Mouse (Mus musculus) neural tube, embryonic 12.5 days (tissue): ENCODE data around the gene Ppfia4. TPM values are rescaled to one million over a fixed set of nuclear protein-coding genes. Genes with fewer than 3 reads are reported as not detected.

Source experiments
- ATAC-seq: fragments of 200-750 bp; cut with Nextera tagmentation; 2 replicates; pipeline ENCODE4 v1.8.0; 2017; ENCODE audit warnings: low read depth, mild to moderate bottlenecking, moderate TSS enrichment, moderate library complexity; ENCODE audit not compliant: low FRiP score
- H3K27ac ChIP-seq: fragments of 300-500 bp; sonication (generic); 2 replicates; pipeline ENCODE4 v1.5.1; 2016
- H3K27me3 ChIP-seq: fragments of 300-500 bp; sonication (generic); replicated peaks from 2 replicates; pipeline ENCODE4 v1.6.1; 2016; ENCODE audit warnings: mild to moderate bottlenecking
- H3K36me3 ChIP-seq: fragments of 300-500 bp; sonication (generic); 2 replicates; pipeline ENCODE4 v1.6.1; 2016; ENCODE audit warnings: mild to moderate bottlenecking
- H3K4me1 ChIP-seq: fragments of 300-500 bp; sonication (generic); 2 replicates; pipeline ENCODE4 v1.6.1; 2016
- H3K4me2 ChIP-seq: fragments of 300-500 bp; sonication (generic); replicated peaks from 2 replicates; pipeline ENCODE4 v1.6.1; 2016; ENCODE audit warnings: mild to moderate bottlenecking
- H3K4me3 ChIP-seq: fragments of 300-500 bp; sonication (generic); 2 replicates; pipeline ENCODE4 v1.5.1; 2016
- H3K9ac ChIP-seq: fragments of 300-500 bp; sonication (generic); 2 replicates; pipeline ENCODE4 v1.6.1; 2016; ENCODE audit warnings: mild to moderate bottlenecking
- H3K9me3 ChIP-seq: fragments of 300-500 bp; sonication (generic); 2 replicates; pipeline ENCODE4 v1.6.1; 2016; ENCODE audit warnings: mild to moderate bottlenecking
- WGBS: fragments of 180-500 bp; shearing (Covaris S2); methylation state at CpG from one replicate; pipeline ENCODE4 v1.1.7; 2016; 5-methylcytosine and 5-hydroxymethylcytosine counted together
- polyA plus RNA-seq: library from polyadenylated mRNA; unstranded; fragments of >200 nt; fragmentation: Nextera tagmentation; extraction: Ambion mirVana; gene quantifications from 2 replicates; pipeline ENCODE4 v1.2.1, GENCODE M21; 2016

Ppfia4 gene
- polyA plus RNA-seq, 1 experiment from 2014 or later = 8.6 TPM

DNA sequence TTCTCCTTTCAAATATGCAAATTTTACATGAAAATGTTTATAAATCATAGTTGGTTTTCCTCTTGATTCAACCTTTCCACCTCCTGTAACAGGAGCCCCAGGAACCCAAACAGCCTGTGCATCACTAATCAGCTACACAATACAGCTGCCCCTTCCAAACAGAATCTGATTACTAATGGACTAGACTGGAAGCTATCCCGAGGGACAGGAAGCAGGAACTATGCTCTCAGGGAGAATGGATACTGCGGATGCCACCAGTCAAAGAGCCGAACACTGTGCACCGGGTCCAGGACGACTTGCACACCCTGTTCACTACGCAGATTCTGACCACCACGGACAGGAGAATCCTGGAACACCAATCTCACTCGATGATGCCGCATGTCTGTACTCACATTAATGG, 15.1 kb upstream of the Ppfia4 start:
- H3K36me3 ChIP-seq = peaks cover 55% of the 10 kb centered on the region
- no peaks in the 10 kb centered on the region for H3K9me3 ChIP-seq
- H3K27ac ChIP-seq = no peak overlapping the region
- no peak for ATAC-seq
- no peaks in the 10 kb centered on the region for H3K27me3 ChIP-seq
- 83% methylated on average over 9 of the region's 9 CpGs for WGBS
- H3K9ac ChIP-seq = no peak overlapping the region
- H3K4me2 ChIP-seq = no peak overlapping the region
- no peak overlapping the region for H3K4me3 ChIP-seq
- H3K4me1 ChIP-seq = peaks cover 10% of the 10 kb centered on the region

DNA sequence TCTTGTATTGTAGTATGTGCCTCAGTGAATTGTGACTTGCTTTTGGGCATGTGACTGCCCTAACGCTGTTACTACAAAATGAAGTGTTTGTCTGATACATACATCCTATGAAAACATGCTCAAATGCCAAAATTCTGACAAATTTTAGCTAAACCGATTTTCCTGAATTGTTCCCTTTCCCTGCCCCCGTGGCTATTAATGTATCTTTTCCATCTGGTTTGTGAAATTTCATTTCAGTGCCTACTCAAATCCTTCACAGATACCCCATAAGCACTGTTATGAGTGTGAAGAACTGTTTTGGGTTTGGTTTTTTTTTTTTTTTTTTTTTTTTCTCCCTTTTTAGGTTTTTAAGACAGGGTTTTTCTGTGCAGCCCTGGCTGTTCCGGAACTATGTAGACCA, 12.3 kb upstream of the Ppfia4 start:
- H3K4me1 ChIP-seq = peaks cover 14% of the 10 kb centered on the region
- H3K36me3 ChIP-seq = peaks cover 28% of the 10 kb centered on the region
- H3K4me2 ChIP-seq = peak overlapping the region; percentile 83
- no peaks in the 10 kb centered on the region for H3K9me3 ChIP-seq
- no peaks in the 10 kb centered on the region for H3K27me3 ChIP-seq
- no peak overlapping the region for H3K27ac ChIP-seq
- 74% methylated on average over 4 of the region's 4 CpGs for WGBS
- no peak overlapping the region for H3K9ac ChIP-seq
- ATAC-seq = no peak
- H3K4me3 ChIP-seq = no peak overlapping the region; the same call in 1 of the 2 replicates

DNA sequence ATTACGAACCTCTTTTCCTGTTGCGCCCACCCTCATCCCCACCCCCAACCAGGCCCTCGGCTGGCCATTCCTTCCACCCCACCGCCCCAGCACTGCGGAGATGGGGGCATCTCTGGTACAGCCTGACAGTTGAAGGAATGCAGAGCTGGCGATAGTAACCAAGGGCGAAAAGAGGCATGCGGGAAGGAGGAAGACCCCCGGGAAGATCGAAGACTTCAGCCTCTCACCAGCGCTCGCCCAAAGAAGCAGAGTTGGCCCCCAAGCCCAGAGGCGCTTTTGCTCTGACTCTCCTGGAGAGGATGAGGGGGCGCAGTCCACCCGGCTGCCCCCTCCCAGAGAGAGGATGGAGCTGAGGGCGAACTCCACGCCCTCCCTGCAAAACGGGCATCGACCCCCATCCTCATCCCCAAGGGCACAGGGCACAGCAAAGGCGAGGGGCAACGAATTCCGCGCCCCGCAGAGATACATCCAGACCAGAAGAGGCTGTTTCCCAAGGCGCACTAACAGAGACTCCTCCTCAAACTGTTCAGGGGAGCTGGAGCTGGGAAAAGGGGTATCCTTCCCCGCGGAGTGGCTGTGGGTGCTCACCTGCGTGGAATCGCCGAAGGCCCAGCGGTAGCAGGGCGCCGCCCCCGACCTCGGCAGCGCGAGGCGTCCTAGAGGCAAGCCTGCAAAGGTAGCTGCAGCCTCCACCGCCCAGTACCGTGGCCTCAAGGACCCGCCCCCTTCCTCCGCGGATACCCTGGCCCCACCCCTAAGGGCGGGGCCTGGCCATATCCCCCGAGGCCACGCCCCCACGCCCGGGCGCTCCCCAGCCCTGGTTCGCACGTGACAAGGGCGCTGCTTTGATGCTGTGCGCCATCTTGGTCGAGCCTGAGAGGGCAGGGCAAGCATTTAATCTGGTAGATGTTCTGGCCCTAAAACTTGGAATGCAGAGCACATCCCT, 11.6 kb upstream of the Ppfia4 start:
- H3K9ac ChIP-seq = peak overlapping the region; percentile 55
- 1% methylated on average over 52 of the region's 54 CpGs for WGBS
- H3K4me2 ChIP-seq = peak overlapping the region; percentile 83
- no peak overlapping the region for H3K27ac ChIP-seq
- peaks cover 14% of the 10 kb centered on the region for H3K4me1 ChIP-seq
- H3K36me3 ChIP-seq = peaks cover 20% of the 10 kb centered on the region
- H3K9me3 ChIP-seq = no peaks in the 10 kb centered on the region
- peak overlapping the region; percentile 45 for H3K4me3 ChIP-seq
- H3K27me3 ChIP-seq = no peaks in the 10 kb centered on the region
- ATAC-seq = peak; percentile 92

DNA sequence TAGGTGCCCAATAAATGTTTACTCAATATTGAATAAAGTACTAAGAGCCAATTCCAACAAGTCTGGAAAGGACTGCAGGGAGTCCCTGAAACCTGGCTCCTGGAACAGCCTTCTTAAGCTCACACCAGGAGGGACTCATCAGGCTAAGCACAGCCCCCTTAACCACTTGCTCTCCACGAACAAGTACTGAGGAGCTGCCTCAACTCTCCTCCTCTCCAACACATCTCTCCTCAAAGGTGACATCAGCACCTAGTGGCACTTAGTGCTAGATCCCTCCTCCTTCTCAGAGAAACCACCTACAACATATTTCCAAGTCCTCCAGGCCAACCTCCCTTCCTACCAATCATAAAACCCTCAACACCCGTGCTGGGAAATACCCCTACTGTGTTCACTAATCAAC, 10.8 kb upstream of the Ppfia4 start:
- Histone ChIP-seq H3K4me1 (peaks cover 14% of the 10 kb centered on the region), H3K36me3 (peaks cover 20% of the 10 kb centered on the region), H3K9ac (peak overlapping the region; percentile 55; the same call in 1 of the 2 replicates), H3K27ac (no peak overlapping the region), H3K4me3 (peak overlapping the region; percentile 45), H3K9me3 (no peaks in the 10 kb centered on the region), H3K27me3 (no peaks in the 10 kb centered on the region), H3K4me2 (peak overlapping the region; percentile 83)
- 5% methylated on average over 2 of the region's 2 CpGs for WGBS
- no peak for ATAC-seq

DNA sequence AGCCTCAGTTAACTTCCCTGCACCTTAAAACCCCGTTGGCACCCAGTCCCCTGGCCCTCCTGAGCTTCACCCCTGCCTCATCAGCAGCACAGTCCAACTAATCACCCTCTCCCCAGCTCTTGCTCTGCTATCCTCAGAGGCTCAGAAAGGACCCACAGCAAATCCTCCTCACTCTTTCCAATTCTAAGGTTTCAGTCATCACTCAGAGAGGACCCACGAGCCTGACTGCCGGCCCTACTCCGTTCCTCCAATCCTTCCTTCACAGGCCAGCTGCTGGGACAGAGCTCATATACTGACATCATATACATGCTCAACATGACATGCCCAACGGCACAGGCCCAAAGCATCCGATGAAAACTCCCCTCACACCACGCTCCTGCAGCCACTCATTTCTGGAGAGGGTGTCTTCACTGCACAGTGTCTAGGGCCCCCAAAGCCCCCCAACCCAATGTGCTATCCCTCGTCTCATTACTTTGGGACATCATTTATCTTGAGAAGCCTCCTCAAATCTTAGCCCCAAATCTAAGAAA, 10.1 kb upstream of the Ppfia4 start:
- H3K4me2 ChIP-seq = no peak overlapping the region
- 85% methylated on average over 8 of the region's 8 CpGs for WGBS
- ATAC-seq = no peak
- H3K27ac ChIP-seq = no peak overlapping the region
- H3K4me3 ChIP-seq = no peak overlapping the region
- no peaks in the 10 kb centered on the region for H3K27me3 ChIP-seq
- H3K4me1 ChIP-seq = peaks cover 14% of the 10 kb centered on the region
- peaks cover 17% of the 10 kb centered on the region for H3K36me3 ChIP-seq
- no peaks in the 10 kb centered on the region for H3K9me3 ChIP-seq
- H3K9ac ChIP-seq = no peak overlapping the region

DNA sequence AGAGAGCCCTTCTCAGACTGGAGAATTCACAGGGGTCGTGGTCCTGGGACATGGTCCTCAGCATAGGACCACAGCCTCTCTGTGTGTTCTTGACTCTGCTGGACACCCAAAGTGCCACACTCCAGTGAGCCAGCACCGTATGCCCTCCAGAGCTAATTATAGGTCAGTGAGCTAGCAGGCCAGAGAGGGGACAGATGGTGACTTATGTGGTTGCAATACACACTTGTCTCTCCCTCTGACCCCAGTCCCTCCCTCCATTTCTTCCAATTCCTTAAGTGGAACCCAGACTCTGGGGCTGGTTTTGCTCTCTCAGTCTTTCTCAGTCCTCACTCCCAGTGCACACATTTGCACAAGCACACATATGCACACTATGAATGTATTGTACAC, 9.5 kb upstream of the Ppfia4 start:
- H3K9ac ChIP-seq = no peak overlapping the region
- no peak overlapping the region for H3K4me2 ChIP-seq
- no peak overlapping the region for H3K4me3 ChIP-seq
- H3K9me3 ChIP-seq = no peaks in the 10 kb centered on the region
- 68% methylated on average over 2 of the region's 2 CpGs for WGBS
- H3K36me3 ChIP-seq = peaks cover 12% of the 10 kb centered on the region
- H3K4me1 ChIP-seq = peaks cover 14% of the 10 kb centered on the region
- H3K27me3 ChIP-seq = no peaks in the 10 kb centered on the region
- no peak for ATAC-seq
- H3K27ac ChIP-seq = no peak overlapping the region

DNA sequence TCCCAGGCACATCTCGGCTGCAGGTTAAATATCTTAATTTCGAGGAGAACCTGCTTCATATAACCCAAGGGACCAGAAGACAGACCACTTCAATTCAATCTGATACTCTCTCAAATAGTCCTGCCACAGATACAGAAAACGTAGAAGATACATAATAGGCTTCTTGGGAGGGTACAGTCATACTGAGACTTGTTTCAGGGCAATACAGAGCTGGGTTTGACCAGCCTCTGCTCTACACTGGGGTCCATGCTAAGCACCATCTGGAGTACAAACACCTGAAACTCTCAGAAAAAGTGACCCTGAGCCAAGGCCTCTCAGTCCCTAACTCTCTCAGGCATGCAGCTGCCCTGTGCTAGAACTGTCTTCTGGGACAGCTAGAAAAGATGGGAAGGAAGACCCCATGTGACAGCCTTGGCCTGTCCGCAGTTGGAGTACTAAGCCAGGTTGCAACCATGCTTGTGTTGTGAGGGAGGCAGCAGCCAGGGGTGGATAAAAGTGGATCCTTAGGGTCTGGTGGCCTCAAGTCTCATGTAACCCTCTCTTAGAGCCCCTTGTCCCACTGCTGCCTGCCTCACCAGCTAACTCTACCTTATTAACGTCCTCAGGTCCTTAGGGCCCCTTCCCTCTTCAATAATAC, 9.0 kb upstream of the Ppfia4 start:
- peaks cover 11% of the 10 kb centered on the region for H3K36me3 ChIP-seq

DNA sequence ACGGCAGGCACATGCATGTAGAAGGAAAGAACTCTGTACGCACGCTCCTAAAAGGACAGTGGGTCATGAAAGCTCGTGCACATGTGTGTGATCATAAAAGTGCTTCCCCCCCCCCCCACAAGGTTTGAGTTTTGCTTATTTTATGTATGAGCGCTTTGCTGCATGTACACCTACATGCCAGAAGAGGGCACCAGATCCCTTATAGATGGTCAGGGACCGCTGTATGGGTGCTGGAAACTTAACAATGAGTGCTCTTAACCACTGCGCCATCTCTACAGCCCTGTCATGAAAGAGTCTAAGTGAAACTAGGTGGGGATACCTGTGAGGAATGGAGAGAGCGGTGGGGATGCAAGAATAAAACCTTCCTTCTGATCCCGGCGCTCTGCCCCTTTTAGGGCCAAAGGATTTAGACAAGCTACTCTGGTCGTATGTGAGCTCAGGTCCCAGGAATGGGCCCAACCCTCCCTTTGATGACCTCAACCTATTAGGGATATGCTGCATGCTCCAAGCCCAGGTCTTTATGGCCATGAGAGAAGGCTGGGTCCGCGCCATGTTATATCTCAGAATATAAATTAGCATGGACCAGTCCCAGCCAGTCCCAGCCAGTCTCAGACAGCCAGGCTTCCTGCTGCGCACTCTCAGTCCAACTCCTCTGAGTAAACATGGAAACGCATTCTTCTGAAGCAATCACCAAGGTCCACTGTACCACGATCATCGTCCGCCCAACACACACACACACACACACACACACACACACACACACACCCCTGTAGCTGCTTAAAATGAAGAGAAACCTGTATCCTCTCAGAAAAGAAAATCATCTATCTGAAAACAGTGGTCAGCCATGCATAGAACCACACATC, 7.3 kb upstream of the Ppfia4 start:
- Histone ChIP-seq H3K27ac (no peak overlapping the region), H3K4me2 (no peak overlapping the region), H3K4me1 (peaks cover 14% of the 10 kb centered on the region), H3K9ac (no peak overlapping the region), H3K36me3 (no peaks in the 10 kb centered on the region), H3K9me3 (no peaks in the 10 kb centered on the region), H3K4me3 (no peak overlapping the region), H3K27me3 (no peaks in the 10 kb centered on the region)
- ATAC-seq = no peak
- 92% methylated on average over 18 of the region's 18 CpGs for WGBS

More for the DNA sequence above, 9.0 kb upstream of the Ppfia4 start:
- no peak for ATAC-seq
- Histone ChIP-seq H3K4me3 (no peak overlapping the region), H3K27me3 (no peaks in the 10 kb centered on the region), H3K9ac (no peak overlapping the region), H3K9me3 (no peaks in the 10 kb centered on the region), H3K4me1 (peaks cover 14% of the 10 kb centered on the region), H3K4me2 (no peak overlapping the region), H3K27ac (no peak overlapping the region)
- WGBS = 80% methylated on average over 5 of the region's 5 CpGs

DNA sequence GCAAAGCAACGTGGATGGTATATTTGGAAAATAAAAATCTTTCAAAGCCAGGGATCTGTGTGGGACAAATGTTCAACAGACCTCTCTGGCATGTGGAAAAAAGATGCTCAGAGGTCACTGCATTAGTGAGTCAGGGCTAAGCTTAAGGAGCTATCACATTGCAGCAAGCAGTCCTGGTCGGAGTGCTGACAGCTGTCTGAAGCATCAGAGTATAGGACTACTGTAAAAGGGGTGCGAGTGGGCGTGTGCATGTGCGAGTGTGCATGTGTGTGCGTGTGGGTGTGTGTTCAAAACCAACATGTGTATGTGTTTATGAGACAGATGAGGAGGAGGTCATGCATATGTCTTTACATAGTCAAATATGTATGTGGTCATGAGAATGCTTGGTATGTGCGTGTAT, 6.4 kb upstream of the Ppfia4 start:
- no peak overlapping the region for H3K4me3 ChIP-seq
- no peaks in the 10 kb centered on the region for H3K27me3 ChIP-seq
- ATAC-seq = no peak
- no peak overlapping the region for H3K9ac ChIP-seq
- 94% methylated on average over 7 of the region's 7 CpGs for WGBS
- H3K4me1 ChIP-seq = peaks cover 8% of the 10 kb centered on the region
- H3K9me3 ChIP-seq = no peaks in the 10 kb centered on the region
- no peaks in the 10 kb centered on the region for H3K36me3 ChIP-seq
- H3K4me2 ChIP-seq = no peak overlapping the region
- no peak overlapping the region for H3K27ac ChIP-seq

DNA sequence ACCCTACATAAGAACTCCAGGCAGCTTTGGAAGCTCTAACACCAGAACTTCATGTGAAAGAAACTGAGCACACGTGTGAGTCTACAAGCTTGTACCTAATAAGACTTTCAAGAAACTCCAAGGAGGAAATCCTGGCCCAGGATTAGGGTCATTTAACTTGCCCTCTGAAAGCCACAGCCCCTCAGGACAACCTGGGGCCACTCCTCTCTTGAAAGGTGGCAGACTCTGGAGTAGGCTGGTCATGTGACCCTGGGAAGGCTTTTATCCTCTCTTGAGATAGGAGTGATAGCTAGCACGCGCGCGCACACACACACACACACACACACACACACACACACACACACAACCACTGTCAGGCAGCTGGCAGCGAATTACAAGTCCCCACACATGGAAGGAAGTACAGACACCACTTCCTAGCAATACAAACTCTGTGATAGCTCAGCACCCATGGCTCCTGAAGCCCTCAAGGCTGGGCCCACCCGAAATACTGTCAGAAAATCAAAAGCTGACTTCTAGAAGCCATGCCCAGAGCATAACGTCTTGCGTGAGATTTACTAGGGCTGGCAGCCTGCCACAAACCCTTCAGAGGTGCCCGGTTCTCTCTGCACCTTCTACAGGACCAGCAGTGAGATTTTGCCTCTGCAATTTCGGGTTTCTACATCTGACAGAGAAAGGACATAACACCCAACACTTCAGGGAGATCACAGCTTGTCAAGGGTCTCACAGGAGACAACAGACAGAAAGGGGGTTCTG, 4.4 kb upstream of the Ppfia4 start:
- Histone ChIP-seq H3K9ac (no peak overlapping the region), H3K27ac (no peak overlapping the region), H3K4me1 (peaks cover 4% of the 10 kb centered on the region; the same call in 1 of the 2 replicates), H3K4me3 (no peak overlapping the region), H3K27me3 (no peaks in the 10 kb centered on the region), H3K9me3 (no peaks in the 10 kb centered on the region), H3K36me3 (no peaks in the 10 kb centered on the region), H3K4me2 (no peak overlapping the region)
- no peak for ATAC-seq
- 89% methylated on average over 11 of the region's 11 CpGs for WGBS
